Mouse (Mus musculus) heart, adult 2 months (tissue): ENCODE data around the gene Dclk2.

Source experiments
- CTCF ChIP-seq: fragments of 200-600 bp; IDR thresholded peaks from 2 replicates; pipeline ENCODE4 v1.8.1; 2022; ENCODE audit warnings: antibody characterized with exemption, mild to moderate bottlenecking, moderate library complexity
- POLR2A ChIP-seq: fragments of 200-500 bp; IDR thresholded peaks from 2 replicates; pipeline ENCODE4 v1.6.1; 2011; ENCODE audit warnings: mild to moderate bottlenecking, low read depth, low read length, control low read depth; ENCODE audit not compliant: insufficient read depth

- no peak for TF ChIP-seq CTCF
- TF ChIP-seq POLR2A, result no peak
Observed at GRCm38 (mm10) chr3:86812689-86813088, 108.0 kb downstream of the Dclk2 start.
